Mouse (Mus musculus) layer of hippocampus, adult 2 months (tissue): ENCODE data around the gene Tmem210. TPM values are rescaled to one million over a fixed set of nuclear protein-coding genes. Genes with fewer than 3 reads are reported as not detected.
A peak's percentile ranks its signal among the peaks of the same experiment; 100 is the strongest.

Experiments used
- DNase-seq, 2 experiments: peaks; one replicate each; pipeline ENCODE4 v3.0.0; 2022; ENCODE audit warnings: low spot score in 2 of 2
- H3K27ac ChIP-seq: fragments of 200-600 bp; 2 replicates; pipeline ENCODE4 v1.8.1; 2022
- H3K4me3 ChIP-seq: fragments of 200-600 bp; 2 replicates; pipeline ENCODE4 v1.8.1; 2022; ENCODE audit warnings: mild to moderate bottlenecking
- CTCF ChIP-seq: fragments of 200-600 bp; conservative IDR thresholded peaks from 2 replicates; pipeline ENCODE4 v1.8.1; 2022; ENCODE audit warnings: antibody characterized with exemption, mild to moderate bottlenecking, moderate library complexity
- total RNA-seq, 2 experiments: library from RNA; stranded (reverse); gene quantifications; 2 replicates each; pipeline ENCODE4 v1.2.3; 2021

Gene Tmem210
- total RNA-seq, 2 experiments from 2014 or later = not detected

GRCm38 (mm10) chr2:25258887-25259286 is 29.1 kb upstream of the Tmem210 start:
- Histone ChIP-seq H3K4me3 (no peak overlapping the region), H3K27ac (no peak overlapping the region)
- DNase-seq = no peak
- peak; percentile 72 for TF ChIP-seq CTCF

- Histone ChIP-seq H3K4me3 (peak overlapping the region; percentile 95), H3K27ac (peak overlapping the region; percentile 95)
- TF ChIP-seq CTCF = no peak
- DNase-seq = no peak
These were observed 26.1 kb upstream of the Tmem210 start for GRCm38 (mm10) chr2:25261870-25262269.

GRCm38 (mm10) chr2:25262291-25262767 is 25.6 kb upstream of the Tmem210 start, which contains the start of gene Tprn:
Gene Tprn, plus strand, starts transcription at chr2:25262618.
- peak; percentile 49 for TF ChIP-seq CTCF
- H3K27ac ChIP-seq = peak within 1 kb of the TSS; percentile 95
- H3K4me3 ChIP-seq = peak within 1 kb of the TSS; percentile 95
- peak; percentile 91 to 97 for DNase-seq

GRCm38 (mm10) chr2:25262795-25263622 is 24.9 kb upstream of the Tmem210 start:
- no peak for TF ChIP-seq CTCF
- peak overlapping the region; percentile 88 for H3K27ac ChIP-seq
- no peak for DNase-seq
- H3K4me3 ChIP-seq = peak overlapping the region; percentile 95

GRCm38 (mm10) chr2:25263623-25264285 is 24.2 kb upstream of the Tmem210 start:
- Histone ChIP-seq H3K27ac (peak overlapping the region; percentile 88), H3K4me3 (peak overlapping the region; percentile 95)
- no peak for DNase-seq
- TF ChIP-seq CTCF = no peak

GRCm38 (mm10) chr2:25264286-25264660 is 23.7 kb upstream of the Tmem210 start:
- no peak for DNase-seq
- Histone ChIP-seq H3K27ac (peak overlapping the region; percentile 88), H3K4me3 (peak overlapping the region; percentile 95)
- TF ChIP-seq CTCF = no peak

GRCm38 (mm10) chr2:25264851-25265250 is 23.1 kb upstream of the Tmem210 start:
- TF ChIP-seq CTCF = no peak
- Histone ChIP-seq H3K4me3 (peak overlapping the region; percentile 95), H3K27ac (peak overlapping the region; percentile 88)
- DNase-seq = no peak

- peak in 1 of 2 experiments; percentile 30 for DNase-seq
- peak overlapping the region; percentile 88 for H3K27ac ChIP-seq
- no peak for TF ChIP-seq CTCF
- H3K4me3 ChIP-seq = peak overlapping the region; percentile 34
These were observed 21.9 kb upstream of the Tmem210 start for GRCm38 (mm10) chr2:25265897-25266656.

- DNase-seq = peak; percentile 52 to 62
- H3K27ac ChIP-seq = peak overlapping the region; percentile 88
- H3K4me3 ChIP-seq = peak overlapping the region; percentile 34
- TF ChIP-seq CTCF = no peak
These were observed 21.2 kb upstream of the Tmem210 start for GRCm38 (mm10) chr2:25266720-25267119.

GRCm38 (mm10) chr2:25267241-25267640 is 20.7 kb upstream of the Tmem210 start:
- TF ChIP-seq CTCF = no peak
- no peak overlapping the region for H3K4me3 ChIP-seq
- peak overlapping the region; percentile 88 for H3K27ac ChIP-seq
- DNase-seq = peak; percentile 34 to 38

- no peak for TF ChIP-seq CTCF
- Histone ChIP-seq H3K4me3 (no peak overlapping the region; the same call in 1 of the 2 replicates), H3K27ac (peak overlapping the region; percentile 88)
- no peak for DNase-seq
These were observed 20.1 kb upstream of the Tmem210 start for GRCm38 (mm10) chr2:25267746-25268309.

- peak within 1 kb of the TSS; percentile 89 for H3K27ac ChIP-seq
These were observed 16.0 kb upstream of the Tmem210 start, which contains the start of the genes Ssna1 and Anapc2 for GRCm38 (mm10) chr2:25271827-25272511. Gene Ssna1, minus strand, starts transcription at chr2:25272438. Gene Anapc2, plus strand, starts transcription at chr2:25272478.

More at GRCm38 (mm10) chr2:25271827-25272511, 16.0 kb upstream of the Tmem210 start, which contains the start of the genes Ssna1 and Anapc2:
- H3K4me3 ChIP-seq = peak within 1 kb of the TSS; percentile 96
- peak; percentile 95 to 98 for DNase-seq
- peak; percentile 60 for TF ChIP-seq CTCF
